Mouse (Mus musculus) myocyte (in vitro differentiated cells): ENCODE data around the gene Grik4. TPM values are rescaled to one million over a fixed set of nuclear protein-coding genes. Genes with fewer than 3 reads are reported as not detected.

Experiments used
- H3K27me3 ChIP-seq: one replicate; pipeline ENCODE4 v1.6.1; 2011; ENCODE audit not compliant: control insufficient read depth, insufficient read depth, insufficient read length
- H3K36me3 ChIP-seq: one replicate; pipeline ENCODE4 v1.6.1; 2011; ENCODE audit not compliant: control insufficient read depth, insufficient read depth
- H3K4me2 ChIP-seq: one replicate; pipeline ENCODE4 v1.6.1; 2011; ENCODE audit warnings: low read depth, control low read depth
- H3K4me3 ChIP-seq: one replicate; pipeline ENCODE4 v1.5.1; 2011; ENCODE audit warnings: mild to moderate bottlenecking, control low read depth, moderate library complexity
- H3K79me2 ChIP-seq: one replicate; pipeline ENCODE4 v1.6.1; 2011; ENCODE audit not compliant: control insufficient read depth, insufficient read depth
- H3ac ChIP-seq: one replicate; pipeline ENCODE4 v1.6.1; 2011; ENCODE audit not compliant: control insufficient read depth, insufficient read length
- CEBPB ChIP-seq: IDR thresholded peaks from 2 replicates; pipeline ENCODE4 v1.6.1; 2011; ENCODE audit warnings: mild to moderate bottlenecking, moderate library complexity; ENCODE audit not compliant: poor library complexity, insufficient read depth, severe bottlenecking
- E2F4 ChIP-seq: IDR thresholded peaks from one replicate; pipeline ENCODE4 v1.6.1; 2011; ENCODE audit warnings: mild to moderate bottlenecking, control low read depth, moderate library complexity; ENCODE audit not compliant: insufficient read depth
- MAX ChIP-seq: IDR thresholded peaks from one replicate; pipeline ENCODE4 v1.6.1; 2011; ENCODE audit warnings: low read depth, mild to moderate bottlenecking, control low read depth
- MYOD1 ChIP-seq, 3 experiments: IDR thresholded peaks; one replicate each; pipeline ENCODE4 v1.6.1; 2011; ENCODE audit warnings: control low read depth in 2 of 3, low read depth in 2 of 3, mild to moderate bottlenecking in 2 of 3, moderate library complexity in 1 of 3; ENCODE audit not compliant: insufficient read length in 2 of 3, control insufficient read depth in 1 of 3
- MYOG ChIP-seq, 3 experiments: IDR thresholded peaks; one replicate each; pipeline ENCODE4 v1.6.1; 2011; ENCODE audit warnings: control low read depth in 2 of 3, low read depth in 2 of 3, mild to moderate bottlenecking in 2 of 3; ENCODE audit not compliant: insufficient read length in 2 of 3, control insufficient read depth in 1 of 3, insufficient read depth in 1 of 3
- POLR2A ChIP-seq: IDR thresholded peaks from one replicate; pipeline ENCODE4 v1.6.1; 2011; ENCODE audit warnings: low read depth, mild to moderate bottlenecking, control low read depth, moderate library complexity; ENCODE audit not compliant: insufficient read length
- POLR2AphosphoS2 ChIP-seq: IDR thresholded peaks from one replicate; pipeline ENCODE4 v1.6.1; 2011; ENCODE audit warnings: low read depth, control low read depth; ENCODE audit not compliant: insufficient read length
- REST ChIP-seq: IDR thresholded peaks from one replicate; pipeline ENCODE4 v1.6.1; 2011; ENCODE audit warnings: mild to moderate bottlenecking, control low read depth, moderate library complexity; ENCODE audit not compliant: insufficient read depth, insufficient read length
- SRF ChIP-seq: IDR thresholded peaks from one replicate; pipeline ENCODE4 v1.6.1; 2011; ENCODE audit warnings: low read depth; ENCODE audit not compliant: control insufficient read depth, insufficient read length
- TCF12 ChIP-seq: IDR thresholded peaks from one replicate; pipeline ENCODE4 v1.6.1; 2011; ENCODE audit warnings: mild to moderate bottlenecking, control low read depth; ENCODE audit not compliant: poor library complexity, insufficient read depth, severe bottlenecking
- TCF3 ChIP-seq: IDR thresholded peaks from one replicate; pipeline ENCODE4 v1.6.1; 2011; ENCODE audit warnings: low read depth, control low read depth; ENCODE audit not compliant: insufficient read length
- USF1 ChIP-seq: IDR thresholded peaks from one replicate; pipeline ENCODE4 v1.6.1; 2011; ENCODE audit warnings: low read depth, mild to moderate bottlenecking, control low read depth, moderate library complexity
- polyA plus RNA-seq: library from polyadenylated mRNA; unstranded; fragments of >200 nt; fragmentation: generic; extraction: Trizol; gene quantifications from one replicate; pipeline ENCODE4 v1.2.1, GENCODE M21; 2012; ENCODE audit warnings: missing spikeins

The Grik4 gene
- polyA plus RNA-seq, 1 experiment = not detected

- no peak for TF ChIP-seq POLR2AphosphoS2
- TF ChIP-seq POLR2A = no peak
- TF ChIP-seq MYOG (IDR thresholded peaks at IDR 0.05; ENCODE audit: control insufficient read depth in 1 of 3, insufficient read depth in 1 of 3, insufficient read length in 2 of 3, low read depth in 2 of 3) = no peak
- no peak for TF ChIP-seq MAX
- TF ChIP-seq TCF12 = no peak
- TF ChIP-seq SRF = no peak
- no peak for TF ChIP-seq CEBPB
- no peak for TF ChIP-seq E2F4
- no peak for TF ChIP-seq USF1
- no peak for TF ChIP-seq TCF3
- TF ChIP-seq REST = no peak
- no peak for TF ChIP-seq MYOD1 (IDR thresholded peaks at IDR 0.05; ENCODE audit: control insufficient read depth in 1 of 3, insufficient read length in 2 of 3, low read depth in 2 of 3)
- H3K4me3 ChIP-seq = no peak overlapping the region
- no peak overlapping the region for H3K4me2 ChIP-seq
- H3K79me2 ChIP-seq = no peaks in the 10 kb centered on the region
- no peaks in the 10 kb centered on the region for H3K36me3 ChIP-seq
- H3K27me3 ChIP-seq = peaks cover 4% of the 10 kb centered on the region
- H3ac ChIP-seq = no peak overlapping the region
These were observed 411.3 kb downstream of the Grik4 start for GRCm38 (mm10) chr9:42533041-42533440.

DNA sequence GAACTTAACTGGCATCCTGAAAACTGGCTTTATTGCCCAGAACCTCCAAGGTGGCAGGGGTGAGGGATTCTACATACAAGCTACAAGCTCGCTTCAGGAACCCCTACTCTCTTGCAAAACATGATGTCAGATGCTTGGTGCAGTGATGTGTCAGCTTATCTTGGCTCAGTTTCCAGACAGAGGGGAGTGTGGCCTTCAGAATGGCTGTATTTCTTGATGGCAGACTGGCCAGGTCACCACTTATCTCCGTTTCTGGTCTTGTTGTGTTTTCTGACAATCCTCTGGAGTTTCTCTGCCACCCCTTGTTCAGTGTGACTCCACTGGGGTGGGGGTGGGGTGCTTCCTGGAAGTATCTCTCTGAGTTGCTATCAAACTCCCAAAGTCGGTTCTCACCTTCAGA is 412.3 kb downstream of the Grik4 start:
- no peaks in the 10 kb centered on the region for H3K79me2 ChIP-seq
- H3K4me3 ChIP-seq = no peak overlapping the region
- no peak overlapping the region for H3ac ChIP-seq
- H3K36me3 ChIP-seq = no peaks in the 10 kb centered on the region
- TF ChIP-seq POLR2A = no peak
- TF ChIP-seq MYOG (IDR thresholded peaks at IDR 0.05; ENCODE audit: control insufficient read depth in 1 of 3, insufficient read depth in 1 of 3, insufficient read length in 2 of 3, low read depth in 2 of 3) = no peak
- TF ChIP-seq SRF = no peak
- no peak for TF ChIP-seq REST
- no peak overlapping the region for H3K4me2 ChIP-seq
- peaks cover 4% of the 10 kb centered on the region for H3K27me3 ChIP-seq

- TF ChIP-seq USF1 (no peak), TCF3 (no peak), MYOG (IDR thresholded peaks at IDR 0.05; ENCODE audit: control insufficient read depth in 1 of 3, insufficient read depth in 1 of 3, insufficient read length in 2 of 3, low read depth in 2 of 3) (no peak)
- Histone ChIP-seq H3K36me3 (no peaks in the 10 kb centered on the region), H3ac (no peak overlapping the region), H3K4me2 (no peak overlapping the region), H3K4me3 (no peak overlapping the region), H3K27me3 (peaks cover 4% of the 10 kb centered on the region), H3K79me2 (no peaks in the 10 kb centered on the region)
These were observed 413.8 kb downstream of the Grik4 start for GRCm38 (mm10) chr9:42530221-42531152.

- Histone ChIP-seq H3ac (no peak overlapping the region), H3K27me3 (peaks cover 8% of the 10 kb centered on the region), H3K36me3 (no peaks in the 10 kb centered on the region), H3K4me3 (no peak overlapping the region), H3K79me2 (no peaks in the 10 kb centered on the region), H3K4me2 (no peak overlapping the region)
- TF ChIP-seq CEBPB (no peak), POLR2AphosphoS2 (no peak), MYOD1 (IDR thresholded peaks at IDR 0.05; ENCODE audit: control insufficient read depth in 1 of 3, insufficient read length in 2 of 3, low read depth in 2 of 3) (no peak), MYOG (IDR thresholded peaks at IDR 0.05; ENCODE audit: control insufficient read depth in 1 of 3, insufficient read depth in 1 of 3, insufficient read length in 2 of 3, low read depth in 2 of 3) (no peak), POLR2A (no peak), SRF (no peak), MAX (no peak), TCF12 (no peak)
These were observed 423.7 kb downstream of the Grik4 start for GRCm38 (mm10) chr9:42520587-42521084.

DNA sequence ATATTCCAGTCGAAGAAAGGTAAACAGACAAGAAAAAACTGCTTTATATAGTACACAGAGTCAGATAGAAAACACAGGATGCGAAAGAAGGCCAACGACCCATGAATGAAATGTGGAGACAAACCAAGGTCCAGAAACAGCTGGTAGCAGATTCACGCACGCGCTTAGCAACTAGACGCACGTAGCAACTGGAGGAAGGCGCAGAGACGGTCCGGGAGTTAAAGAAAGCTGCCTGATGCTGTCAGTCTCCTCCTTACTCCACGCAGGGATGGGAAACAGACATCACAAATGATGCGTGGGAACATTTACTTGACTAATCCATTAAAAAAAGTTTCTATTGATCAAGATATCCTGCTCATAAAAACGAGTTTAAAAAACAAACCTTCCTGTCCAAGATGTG is 426.1 kb downstream of the Grik4 start:
- Histone ChIP-seq H3K4me2 (no peak overlapping the region), H3K79me2 (no peaks in the 10 kb centered on the region), H3K36me3 (no peaks in the 10 kb centered on the region), H3K4me3 (no peak overlapping the region), H3K27me3 (peaks cover 8% of the 10 kb centered on the region), H3ac (no peak overlapping the region)
- TF ChIP-seq MAX = no peak
- no peak for TF ChIP-seq E2F4
- no peak for TF ChIP-seq REST

GRCm38 (mm10) chr9:42513159-42513558 is 431.1 kb downstream of the Grik4 start:
- H3K27me3 ChIP-seq = peaks cover 6% of the 10 kb centered on the region
- H3K36me3 ChIP-seq = no peaks in the 10 kb centered on the region
- TF ChIP-seq CEBPB = no peak
- no peak for TF ChIP-seq TCF3
- no peak for TF ChIP-seq MYOD1 (IDR thresholded peaks at IDR 0.05; ENCODE audit: control insufficient read depth in 1 of 3, insufficient read length in 2 of 3, low read depth in 2 of 3)
- TF ChIP-seq USF1 = no peak
- no peak for TF ChIP-seq SRF
- TF ChIP-seq TCF12 = no peak
- TF ChIP-seq POLR2AphosphoS2 = no peak
- TF ChIP-seq MAX = no peak
- TF ChIP-seq POLR2A = no peak
- TF ChIP-seq MYOG (IDR thresholded peaks at IDR 0.05; ENCODE audit: control insufficient read depth in 1 of 3, insufficient read depth in 1 of 3, insufficient read length in 2 of 3, low read depth in 2 of 3) = no peak
- no peak for TF ChIP-seq REST
- TF ChIP-seq E2F4 = no peak
- no peak overlapping the region for H3K4me3 ChIP-seq
- no peaks in the 10 kb centered on the region for H3K79me2 ChIP-seq
- H3K4me2 ChIP-seq = no peak overlapping the region
- no peak overlapping the region for H3ac ChIP-seq
